ENCODE assay signal across 8 mouse cellular contexts in genomic region chr9:41157020-41157871, GRCm38 (mm10). TPM values are rescaled to one million over a fixed set of nuclear protein-coding genes. Genes with fewer than 3 reads are reported as not detected.
DNase-seq lines count a peak whose midpoint lies in the region; ATAC-seq lines count a peak whose summit lies in the region.

No protein-coding gene starts in this region.

- peak overlapping the region; percentile 76 for H3K4me3 ChIP-seq in intestine, embryonic 14.5 days (ENCODE audit: low read depth, low read length)

- H3K9ac ChIP-seq in intestine, embryonic 14.5 days (ENCODE audit: low read length): peak overlapping the region; percentile 59

- DNase-seq in adrenal gland, adult 18-20 months (ENCODE audit: low spot score in 2 of 2): peak; percentile 73 to 75
- DNase-seq in embryo, embryonic 11 days: peak; percentile 91
- DNase-seq in gastrocnemius, postnatal 25 days: peak; percentile 69
- DNase-seq in intestine, embryonic 14.5 days (ENCODE audit: low spot score): peak; percentile 90
- DNase-seq in left cerebral cortex, postnatal 25 days (ENCODE audit: low spot score in 2 of 2): peak; percentile 80 to 81
- DNase-seq in right cerebral cortex, postnatal 36 days (ENCODE audit: low spot score in 2 of 2): peak; percentile 48 to 66

- H3K27me3 ChIP-seq in intestine, embryonic 14.5 days (replicated peaks; ENCODE audit: control insufficient read depth, insufficient read depth, low read length): peaks cover 19% of the 10 kb centered on the region

- intact Hi-C loops in left cerebral cortex, postnatal 25 days (cut with DNase I): loop anchor here (5.0 kb wide), 2 partner anchors 90 to 105 kb away; no protein-coding TSS in a partner anchor

- no peaks in the 10 kb centered on the region for H3K9me3 ChIP-seq in intestine, embryonic 14.5 days (ENCODE audit: control insufficient read depth, low read length)

- H3K27ac ChIP-seq in intestine, embryonic 14.5 days (ENCODE audit: low read depth): peak overlapping the region; percentile 49; the same call in 1 of the 2 replicates

- H3K4me2 ChIP-seq in intestine, embryonic 14.5 days (ENCODE audit: low read length): peak overlapping the region; percentile 62

- H3K4me1 ChIP-seq in intestine, embryonic 14.5 days (replicated peaks; ENCODE audit: control insufficient read depth, insufficient read depth, low read length): no peaks in the 10 kb centered on the region; the same call in 1 of the 2 replicates

- peak; percentile 86 for ATAC-seq in intestine, embryonic 14.5 days (replicated peaks; ENCODE audit: low FRiP score, low TSS enrichment, low read depth)
- peak; percentile 49 for ATAC-seq in megakaryocyte-erythroid progenitor cell, adult 5-6 weeks (replicated peaks; ENCODE audit: low FRiP score, low TSS enrichment, poor library complexity, severe bottlenecking)
- ATAC-seq in monocyte, adult 5-6 weeks (replicated peaks; ENCODE audit: insufficient number of reproducible peaks, low FRiP score, low TSS enrichment, poor library complexity, severe bottlenecking): no peak

- under 1% methylated on average over 72 of the region's 82 CpGs for WGBS in intestine, embryonic 14.5 days

- no peaks in the 10 kb centered on the region for H3K36me3 ChIP-seq in intestine, embryonic 14.5 days (ENCODE audit: control insufficient read depth, insufficient read depth, low read length)

RNA-seq across cellular contexts. Expression of gene Ubash3b, which starts 4.3 kb away (rescaled TPM):
- total RNA-seq in adrenal gland, adult 18-20 months (2021): 1 to 10 TPM; 2.0 to 2.7 TPM
- 1 to 10 TPM in 1 of 2 experiments, under 1 TPM in 1; 0.38 to 1.3 TPM for total RNA-seq in gastrocnemius, postnatal 25 days (2021)
- 5.5 and 5.6 TPM in 2 replicates for polyA plus RNA-seq in intestine, embryonic 14.5 days (2014; fragmentation: Nextera tagmentation; extraction: Ambion mirVana)
- total RNA-seq in left cerebral cortex, postnatal 25 days (2021): 10 to 100 TPM; 23.9 to 26.1 TPM
- 5.6 and 13.3 TPM in 2 replicates for total RNA-seq in megakaryocyte-erythroid progenitor cell, adult 5-6 weeks (2014; fragmentation: Nextera tagmentation)
- 3.7 and 4.0 TPM in 2 replicates for total RNA-seq in megakaryocyte-erythroid progenitor cell, adult 5-6 weeks (2017)
- 13.4 to 29.4 TPM (median 21.3 TPM) in 3 replicates for total RNA-seq in monocyte, adult 5-6 weeks (2017)
